Mouse (Mus musculus) T-helper 1 cell (primary cell): ENCODE measurements around the gene Coq10b.

Source experiments
- in situ Hi-C: fragments of 300-600 bp; cut with MboI, MseI; formaldehyde crosslinking; loops from one replicate; pipeline ENCODE4 v1.15.1; 2025; ENCODE audit warnings: high pct_unique_total_duplicates

The Coq10b gene

GRCm38 (mm10) chr1:55092469-55092868 lies 39.9 kb downstream of the Coq10b start:
- in situ Hi-C loops: no loop called here

- in situ Hi-C loops: no loop called here
Measured at GRCm38 (mm10) chr1:55106919-55107585, 54.5 kb downstream of the Coq10b start.

- in situ Hi-C loops: no loop called here
Measured at GRCm38 (mm10) chr1:55107644-55108043, 55.1 kb downstream of the Coq10b start.

GRCm38 (mm10) chr1:55108473-55108872 lies 55.9 kb downstream of the Coq10b start:
- in situ Hi-C loops: no loop called here

- in situ Hi-C loops: no loop called here
Measured at GRCm38 (mm10) chr1:55109066-55109766, 56.6 kb downstream of the Coq10b start.
